Mouse (Mus musculus) neural tube, embryonic 13.5 days (tissue): ENCODE data around the gene Zfp553. TPM values are rescaled to one million over a fixed set of nuclear protein-coding genes. Genes with fewer than 3 reads are reported as not detected.
A peak's percentile ranks its signal among the peaks of the same experiment; 100 is the strongest.

Experiments used
- ATAC-seq: fragments of 200-750 bp; cut with Nextera tagmentation; 2 replicates; pipeline ENCODE4 v1.8.0; 2017; ENCODE audit warnings: low read depth, mild to moderate bottlenecking, moderate TSS enrichment, moderate library complexity
- H3K27ac ChIP-seq: fragments of 300-500 bp; sonication (generic); replicated peaks from 2 replicates; pipeline ENCODE4 v1.5.1; 2015; ENCODE audit warnings: moderate library complexity, mild to moderate bottlenecking, inconsistent platforms
- H3K27me3 ChIP-seq: fragments of 300-500 bp; sonication (generic); 2 replicates; pipeline ENCODE4 v1.6.1; 2015; ENCODE audit warnings: mild to moderate bottlenecking, inconsistent platforms
- H3K36me3 ChIP-seq: fragments of 300-500 bp; sonication (generic); 2 replicates; pipeline ENCODE4 v1.6.1; 2015; ENCODE audit warnings: mild to moderate bottlenecking, inconsistent platforms
- H3K4me1 ChIP-seq: fragments of 300-500 bp; sonication (generic); replicated peaks from 2 replicates; pipeline ENCODE4 v1.6.1; 2015; ENCODE audit warnings: inconsistent platforms
- H3K4me2 ChIP-seq: fragments of 300-500 bp; sonication (generic); 2 replicates; pipeline ENCODE4 v1.6.1; 2015; ENCODE audit warnings: inconsistent platforms, mild to moderate bottlenecking, moderate library complexity
- H3K4me3 ChIP-seq: fragments of 300-500 bp; sonication (generic); 2 replicates; pipeline ENCODE4 v1.5.1; 2015; ENCODE audit warnings: mild to moderate bottlenecking, inconsistent platforms
- H3K9ac ChIP-seq: fragments of 300-500 bp; sonication (generic); 2 replicates; pipeline ENCODE4 v1.6.1; 2015; ENCODE audit warnings: moderate library complexity, mild to moderate bottlenecking, inconsistent platforms
- H3K9me3 ChIP-seq: fragments of 300-500 bp; sonication (generic); 2 replicates; pipeline ENCODE4 v1.6.1; 2016; ENCODE audit warnings: inconsistent platforms
- WGBS: fragments of 180-500 bp; shearing (Covaris S2); methylation state at CpG from one replicate; pipeline ENCODE4 v1.1.7; 2015; 5-methylcytosine and 5-hydroxymethylcytosine counted together
- polyA plus RNA-seq: library from polyadenylated mRNA; unstranded; fragments of >200 nt; fragmentation: Nextera tagmentation; extraction: Ambion mirVana; gene quantifications from 2 replicates; pipeline ENCODE4 v1.2.1, GENCODE M21; 2015

Gene Zfp553
- polyA plus RNA-seq, 1 experiment from 2014 or later, result 54.7 TPM

GRCm38 (mm10) chr7:127213485-127213884 lies 19.4 kb upstream of the Zfp553 start:
- Histone ChIP-seq H3K4me3 (no peak overlapping the region), H3K36me3 (no peaks in the 10 kb centered on the region), H3K4me1 (peaks cover 17% of the 10 kb centered on the region), H3K9me3 (no peaks in the 10 kb centered on the region), H3K27me3 (peaks cover 14% of the 10 kb centered on the region), H3K27ac (no peak overlapping the region), H3K9ac (no peak overlapping the region), H3K4me2 (no peak overlapping the region)
- 47% methylated on average over 7 of the region's 7 CpGs for WGBS
- ATAC-seq, result no peak

- H3K9me3 ChIP-seq, result no peaks in the 10 kb centered on the region
- H3K4me3 ChIP-seq, result no peak overlapping the region
- no peak overlapping the region for H3K27ac ChIP-seq
- peaks cover 14% of the 10 kb centered on the region for H3K27me3 ChIP-seq
- no peak for ATAC-seq
- 0 out of 2 replicates have a peak overlapping the region, but pooled peaks have one; percentile 17 for H3K9ac ChIP-seq
- H3K36me3 ChIP-seq, result no peaks in the 10 kb centered on the region
- 0 out of 2 replicates have a peak overlapping the region, but pooled peaks have one; percentile 50 for H3K4me2 ChIP-seq
- whole genome bisulfite sequencing, result 51% methylated on average over 12 of the region's 12 CpGs
- H3K4me1 ChIP-seq, result peaks cover 17% of the 10 kb centered on the region
These were observed 18.9 kb upstream of the Zfp553 start for GRCm38 (mm10) chr7:127213930-127214329.

- 31% methylated on average over 21 of the region's 21 CpGs for WGBS
- H3K36me3 ChIP-seq, result no peaks in the 10 kb centered on the region
- peak overlapping the region; percentile 28; the same call in 1 of the 2 replicates for H3K4me3 ChIP-seq
- peak overlapping the region; percentile 50 for H3K4me2 ChIP-seq
- no peak overlapping the region for H3K27ac ChIP-seq
- H3K9ac ChIP-seq, result 0 out of 2 replicates have a peak overlapping the region, but pooled peaks have one; percentile 49
- ATAC-seq, result no peak
- H3K27me3 ChIP-seq, result peaks cover 14% of the 10 kb centered on the region
- no peaks in the 10 kb centered on the region for H3K9me3 ChIP-seq
- H3K4me1 ChIP-seq, result peaks cover 13% of the 10 kb centered on the region
These were observed 18.3 kb upstream of the Zfp553 start for GRCm38 (mm10) chr7:127214521-127214920.

- Histone ChIP-seq H3K27me3 (peaks cover 14% of the 10 kb centered on the region), H3K36me3 (no peaks in the 10 kb centered on the region), H3K9me3 (no peaks in the 10 kb centered on the region), H3K4me2 (peak overlapping the region; percentile 50), H3K4me1 (peaks cover 8% of the 10 kb centered on the region; the same call in 1 of the 2 replicates), H3K27ac (no peak overlapping the region), H3K9ac (peak overlapping the region; percentile 49; the same call in 1 of the 2 replicates), H3K4me3 (peak overlapping the region; percentile 28)
- WGBS, result 27% methylated on average over 33 of the region's 33 CpGs
- peak; percentile 7; the same call in 1 of the 2 replicates for ATAC-seq
These were observed 17.6 kb upstream of the Zfp553 start for GRCm38 (mm10) chr7:127214981-127215871.

GRCm38 (mm10) chr7:127216307-127216706 lies 16.6 kb upstream of the Zfp553 start:
- Histone ChIP-seq H3K4me3 (no peak overlapping the region), H3K4me1 (peaks cover 8% of the 10 kb centered on the region; the same call in 1 of the 2 replicates), H3K27ac (no peak overlapping the region), H3K9ac (no peak overlapping the region), H3K36me3 (no peaks in the 10 kb centered on the region), H3K27me3 (peaks cover 14% of the 10 kb centered on the region), H3K4me2 (no peak overlapping the region), H3K9me3 (no peaks in the 10 kb centered on the region)
- no peak for ATAC-seq
- 92% methylated on average over 5 of the region's 5 CpGs for WGBS

- 95% methylated on average over 6 of the region's 6 CpGs for WGBS
- ATAC-seq, result no peak
- H3K36me3 ChIP-seq, result no peaks in the 10 kb centered on the region
These were observed 15.4 kb upstream of the Zfp553 start for GRCm38 (mm10) chr7:127217475-127217874.

GRCm38 (mm10) chr7:127217901-127218642 lies 14.8 kb upstream of the Zfp553 start:
- no peak overlapping the region for H3K27ac ChIP-seq
- 82% methylated on average over 10 of the region's 10 CpGs for WGBS
- no peaks in the 10 kb centered on the region for H3K36me3 ChIP-seq
- H3K9ac ChIP-seq, result no peak overlapping the region
- peaks cover 14% of the 10 kb centered on the region for H3K27me3 ChIP-seq
- H3K4me3 ChIP-seq, result no peak overlapping the region
- no peak overlapping the region for H3K4me2 ChIP-seq
- H3K4me1 ChIP-seq, result peaks cover 8% of the 10 kb centered on the region; the same call in 1 of the 2 replicates
- H3K9me3 ChIP-seq, result no peaks in the 10 kb centered on the region
- ATAC-seq, result no peak

More at GRCm38 (mm10) chr7:127217475-127217874, 15.4 kb upstream of the Zfp553 start:
- Histone ChIP-seq H3K4me2 (no peak overlapping the region), H3K4me1 (peaks cover 8% of the 10 kb centered on the region; the same call in 1 of the 2 replicates), H3K27me3 (peaks cover 14% of the 10 kb centered on the region), H3K27ac (no peak overlapping the region), H3K9me3 (no peaks in the 10 kb centered on the region), H3K9ac (no peak overlapping the region), H3K4me3 (no peak overlapping the region)

GRCm38 (mm10) chr7:127218670-127219069 lies 14.2 kb upstream of the Zfp553 start:
- H3K27me3 ChIP-seq, result peaks cover 13% of the 10 kb centered on the region
- H3K4me2 ChIP-seq, result no peak overlapping the region
- no peaks in the 10 kb centered on the region for H3K36me3 ChIP-seq
- no peak for ATAC-seq
- WGBS, result 92% methylated on average over 4 of the region's 4 CpGs
- peaks cover 8% of the 10 kb centered on the region; the same call in 1 of the 2 replicates for H3K4me1 ChIP-seq
- H3K9ac ChIP-seq, result no peak overlapping the region
- H3K4me3 ChIP-seq, result no peak overlapping the region
- H3K27ac ChIP-seq, result no peak overlapping the region
- no peaks in the 10 kb centered on the region for H3K9me3 ChIP-seq

- ATAC-seq, result no peak
- WGBS, result 83% methylated on average over 6 of the region's 6 CpGs
- H3K9me3 ChIP-seq, result no peaks in the 10 kb centered on the region
- no peaks in the 10 kb centered on the region for H3K27me3 ChIP-seq
- no peak overlapping the region for H3K9ac ChIP-seq
- H3K4me3 ChIP-seq, result no peak overlapping the region
- H3K4me1 ChIP-seq, result no peaks in the 10 kb centered on the region
- no peak overlapping the region for H3K27ac ChIP-seq
- H3K36me3 ChIP-seq, result no peaks in the 10 kb centered on the region
- no peak overlapping the region for H3K4me2 ChIP-seq
These were observed 12.4 kb upstream of the Zfp553 start for GRCm38 (mm10) chr7:127220440-127220839.

- ATAC-seq, result no peak
- Histone ChIP-seq H3K27ac (no peak overlapping the region), H3K36me3 (no peaks in the 10 kb centered on the region), H3K9ac (no peak overlapping the region), H3K4me3 (no peak overlapping the region), H3K9me3 (no peaks in the 10 kb centered on the region), H3K27me3 (no peaks in the 10 kb centered on the region), H3K4me2 (no peak overlapping the region), H3K4me1 (no peaks in the 10 kb centered on the region)
- 95% methylated on average over 3 of the region's 3 CpGs for WGBS
These were observed 9.8 kb upstream of the Zfp553 start for GRCm38 (mm10) chr7:127223106-127223505.

GRCm38 (mm10) chr7:127223515-127224478 lies 9.1 kb upstream of the Zfp553 start:
- 90% methylated on average over 6 of the region's 6 CpGs for WGBS
- H3K9me3 ChIP-seq, result no peaks in the 10 kb centered on the region
- H3K27me3 ChIP-seq, result no peaks in the 10 kb centered on the region
- no peak overlapping the region for H3K4me2 ChIP-seq
- H3K4me3 ChIP-seq, result no peak overlapping the region
- no peak overlapping the region for H3K9ac ChIP-seq
- ATAC-seq, result no peak
- H3K27ac ChIP-seq, result no peak overlapping the region
- no peaks in the 10 kb centered on the region for H3K4me1 ChIP-seq
- no peaks in the 10 kb centered on the region for H3K36me3 ChIP-seq
